Mouse (Mus musculus): ENCODE data around the gene Pmp22.

GRCm38 (mm10) chr11:63175302-63175701 is 46.5 kb downstream of the Pmp22 start:
- peak; percentile 45 for TF ChIP-seq CTCF (IDR thresholded peaks at IDR 0.05; ENCODE audit: extremely low read depth, insufficient read depth, low read length)
- no peak for TF ChIP-seq POLR2A (IDR thresholded peaks at IDR 0.05; ENCODE audit: extremely low read depth, insufficient read depth, low read length)

Data from cortical plate, adult 2 months (tissue).